Mouse (Mus musculus): Measurements from ENCODE around the gene Gm10135.
"Not testable (repeated sequence)": the region's sequence is repeated elsewhere in the genome, so short reads cannot be mapped to it uniquely, and the experiment has no call there.

Gene Gm10135

GRCm38 (mm10) chr5:72965706-72966105 lies 8.8 kb downstream of the Gm10135 start:
- DNase-seq (ENCODE audit: low read depth, low spot score), result peak; percentile 67

GRCm38 (mm10) chr5:72960096-72960495 lies 14.4 kb downstream of the Gm10135 start:
- DNase-seq (ENCODE audit: low read depth, low spot score), result no peak

- DNase-seq (ENCODE audit: low read depth, low spot score), result no peak
Observed at GRCm38 (mm10) chr5:72957281-72957680, 17.2 kb downstream of the Gm10135 start.

DNA sequence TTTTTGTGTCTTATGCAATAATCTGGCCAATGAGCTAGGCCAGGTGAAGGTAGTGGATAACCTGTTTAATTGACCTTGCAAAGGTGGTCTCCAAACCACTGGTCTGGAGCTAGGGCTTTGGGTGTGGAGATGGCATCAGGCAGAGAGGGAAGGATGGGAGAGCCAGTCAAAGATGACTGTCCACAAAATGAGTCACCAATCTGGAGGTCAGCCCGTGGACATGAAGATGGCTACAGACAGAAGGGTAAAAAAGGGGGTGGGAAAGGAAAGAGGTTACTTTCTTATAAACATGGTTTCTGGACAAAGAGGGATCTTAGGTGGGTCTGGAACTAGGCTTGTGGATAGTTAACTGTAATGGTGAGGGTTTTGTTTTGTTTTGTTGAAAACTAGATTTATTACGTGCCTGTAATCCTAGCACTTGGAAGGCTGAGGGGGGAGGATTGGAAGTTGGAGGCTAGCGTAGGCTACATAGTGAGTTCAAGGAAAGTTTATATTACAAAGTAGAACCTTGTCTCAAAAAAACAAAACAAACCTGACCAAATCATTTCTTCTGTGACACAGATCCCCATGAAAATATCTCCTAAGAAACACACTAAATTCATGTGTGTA lies 20.4 kb downstream of the Gm10135 start:
- DNase-seq (ENCODE audit: low read depth, low spot score), result peak; percentile 66

DNA sequence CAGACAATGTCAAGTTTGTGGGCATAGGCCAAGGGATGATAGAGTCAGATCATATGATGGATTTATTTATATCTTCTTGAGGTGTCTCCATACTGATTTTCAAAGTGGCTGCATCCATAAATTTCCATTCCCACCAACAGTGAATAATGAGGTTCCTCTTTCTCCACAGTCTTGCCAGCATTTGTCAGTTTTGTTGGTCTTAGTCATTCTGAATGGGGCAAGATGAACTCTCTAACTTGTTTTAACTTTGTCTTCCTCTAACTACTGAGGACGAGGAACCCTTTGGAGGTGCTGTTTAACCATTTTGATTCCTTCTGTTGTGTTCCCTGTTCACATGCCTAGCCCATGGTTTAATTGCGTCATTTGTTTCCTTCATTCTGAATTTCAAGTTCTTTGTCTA lies 24.2 kb downstream of the Gm10135 start:
- DNase-seq (ENCODE audit: low read depth, low spot score), result no peak

DNA sequence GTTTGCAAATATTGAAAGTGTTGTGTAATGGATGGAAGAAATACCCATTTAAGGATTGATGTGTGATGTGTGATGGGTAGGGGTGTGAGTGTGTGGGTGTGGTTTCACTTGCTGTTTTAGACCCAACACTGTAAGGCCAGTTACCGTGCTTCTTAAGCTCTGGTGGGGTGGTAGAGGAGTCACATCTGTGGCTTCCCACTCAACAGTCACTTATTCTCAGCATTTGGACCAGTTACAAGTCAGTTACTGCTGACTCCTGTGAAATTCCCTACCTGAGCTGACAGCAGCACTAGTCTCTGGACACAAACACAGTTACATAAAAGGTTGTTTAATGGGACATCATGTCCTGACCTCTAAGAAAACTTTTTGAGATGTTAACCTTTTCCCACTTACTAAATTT lies 26.4 kb downstream of the Gm10135 start:
- DNase-seq (ENCODE audit: low read depth, low spot score), result no peak

GRCm38 (mm10) chr5:72940906-72941432 lies 33.5 kb downstream of the Gm10135 start:
- DNase-seq (ENCODE audit: low read depth, low spot score), result no peak

- no peak for DNase-seq (ENCODE audit: low read depth, low spot score)
Observed at GRCm38 (mm10) chr5:72939311-72939710, 35.2 kb downstream of the Gm10135 start.

DNA sequence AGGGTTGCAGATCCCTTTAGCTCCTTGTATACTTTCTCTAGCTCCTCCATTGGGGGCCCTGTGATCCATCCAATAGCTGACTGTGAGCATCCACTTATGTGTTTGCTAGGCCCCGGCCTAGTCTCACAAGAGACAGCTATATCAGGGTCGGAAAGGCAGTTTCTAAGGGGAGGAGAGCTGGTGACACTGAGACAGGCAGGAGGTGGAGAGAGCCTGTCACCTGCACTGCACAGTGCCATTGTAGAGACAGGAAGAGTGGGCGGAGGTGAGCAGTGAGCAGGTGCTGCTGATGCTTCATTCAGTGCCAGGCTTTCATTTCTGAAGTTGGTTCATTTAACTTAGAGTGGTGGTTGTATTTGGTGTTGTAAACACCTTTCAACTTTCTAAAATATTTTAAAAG lies 36.1 kb downstream of the Gm10135 start:
- not testable (repeated sequence) for DNase-seq (ENCODE audit: low read depth, low spot score)

- DNase-seq (ENCODE audit: low read depth, low spot score), result no peak
Observed at GRCm38 (mm10) chr5:72933026-72933675, 41.4 kb downstream of the Gm10135 start.

GRCm38 (mm10) chr5:72927074-72927473 lies 47.4 kb downstream of the Gm10135 start:
- DNase-seq (ENCODE audit: low read depth, low spot score), result no peak

DNA sequence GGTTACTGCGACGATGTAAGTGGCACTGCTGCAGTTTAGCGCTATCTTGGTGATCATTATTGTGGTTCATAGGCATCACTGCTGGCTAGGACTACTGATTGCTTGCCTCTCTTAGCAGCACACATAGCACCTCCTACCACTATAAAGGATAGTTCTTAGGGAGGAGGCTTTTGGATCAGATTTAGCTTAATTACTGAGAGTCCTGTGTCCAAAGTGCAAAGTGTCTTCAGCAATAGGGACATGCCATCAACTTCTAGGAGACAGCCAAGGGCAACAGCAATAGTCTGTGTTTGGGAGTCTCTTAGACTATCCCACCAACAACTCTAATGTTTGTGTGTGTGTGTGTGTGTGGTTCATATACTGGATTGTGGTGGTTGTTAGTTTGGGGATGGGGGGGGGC lies 51.7 kb downstream of the Gm10135 start:
- no peak for DNase-seq (ENCODE audit: low read depth, low spot score)

DNA sequence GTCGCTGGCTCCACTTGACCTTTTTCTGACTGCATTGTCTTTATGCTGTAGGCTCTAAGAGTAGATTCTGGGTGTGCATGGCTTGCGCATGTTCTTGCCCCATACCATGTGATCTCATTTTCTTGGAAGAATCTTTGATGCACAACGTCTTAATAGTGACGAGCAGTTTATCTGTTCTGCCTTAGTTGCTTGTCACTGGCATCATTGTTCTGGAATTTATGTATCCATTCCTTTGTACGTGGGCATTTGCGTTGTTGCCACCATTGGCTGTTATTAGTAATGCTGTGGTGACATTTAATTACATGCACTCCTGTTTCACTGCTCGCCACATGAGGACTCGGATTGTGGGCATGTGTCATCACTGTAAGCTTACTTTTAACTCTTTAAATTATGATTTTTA lies 53.3 kb downstream of the Gm10135 start:
- no peak for DNase-seq (ENCODE audit: low read depth, low spot score)

- DNase-seq (ENCODE audit: low read depth, low spot score), result no peak
Observed at GRCm38 (mm10) chr5:72920416-72920815, 54.1 kb downstream of the Gm10135 start.

DNA sequence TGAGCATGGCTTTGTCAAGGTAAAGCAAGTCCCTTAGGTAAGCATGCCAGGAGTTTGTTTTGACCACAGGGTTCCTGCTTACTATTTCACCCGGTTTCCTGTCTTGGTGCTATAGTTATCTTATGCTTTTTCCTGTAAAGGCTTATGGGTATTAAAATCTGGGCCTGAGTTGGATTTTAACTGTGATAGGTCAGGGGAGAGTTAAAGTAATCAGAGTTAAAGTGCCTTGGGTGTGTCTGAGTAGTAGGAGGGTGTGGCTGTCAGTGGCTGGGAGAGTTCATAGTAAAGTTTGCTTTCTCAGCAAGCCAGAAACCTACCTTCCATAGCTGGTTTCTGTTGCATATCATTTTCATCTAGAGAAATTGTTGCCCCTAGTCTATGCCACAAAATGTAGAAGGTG lies 57.7 kb downstream of the Gm10135 start:
- no peak for DNase-seq (ENCODE audit: low read depth, low spot score)

DNA sequence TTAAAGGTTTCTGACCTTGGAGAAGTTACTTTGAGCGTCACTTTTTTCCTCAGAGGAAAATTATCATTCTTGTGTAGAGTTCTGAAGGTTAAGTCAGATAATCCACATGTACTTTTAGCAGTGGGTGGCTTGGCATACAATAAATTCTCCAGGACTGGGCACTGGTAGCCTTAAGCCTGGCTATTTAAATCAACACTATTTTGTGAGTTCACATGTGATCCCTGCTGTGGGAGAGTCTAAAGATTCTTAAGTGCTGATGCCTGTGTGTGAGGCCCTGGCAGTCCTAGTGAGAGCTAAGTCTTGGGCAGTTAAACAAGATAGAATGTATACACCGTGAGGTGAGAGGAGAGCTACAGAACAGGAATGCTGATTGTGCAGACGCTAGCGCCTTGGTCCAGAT lies 58.5 kb downstream of the Gm10135 start:
- DNase-seq (ENCODE audit: low read depth, low spot score), result peak; percentile 38
